In genomic region chr10:70963599-70964193, GRCm38 (mm10) we compare ENCODE assay signal across 7 mouse cellular contexts.
DNase-seq lines count a peak whose midpoint lies in the region.

No protein-coding gene starts in this region.

- peak; percentile 19 to 37 for DNase-seq in kidney, adult 8-10 months
- DNase-seq in kidney, postnatal 4 days, result no peak
- DNase-seq in B cell, adult 2 months, result peak; percentile 1
- peak; percentile 1 for DNase-seq in MEL-GATA-1-ER (ENCODE audit: extremely low read depth, low read depth)
- peak; percentile 57 for DNase-seq in embryo, embryonic 11.5 days (ENCODE audit: low read depth, low spot score)
- DNase-seq in lung, postnatal 25 days (ENCODE audit: low spot score), result peak; percentile 54
- DNase-seq in layer of hippocampus, adult 9-11 months, result no peak

Comparison
In these comparisons a context has a peak if more than half of its experiments do, and no peak if none do; other contexts are left out.
1. DNase-seq: peak in kidney, adult 8-10 months (2 of 2), B cell, adult 2 months (2 of 2), MEL-GATA-1-ER (single experiment), embryo, embryonic 11.5 days (single experiment) and lung, postnatal 25 days (single experiment); none in kidney, postnatal 4 days (0 of 2) and layer of hippocampus, adult 9-11 months (single experiment).